Mouse (Mus musculus): ENCODE data around the gene Ska2. TPM values are rescaled to one million over a fixed set of nuclear protein-coding genes. Genes with fewer than 3 reads are reported as not detected.

Gene Ska2
- polyA plus RNA-seq, 1 experiment from 2014 or later, result 11.3 TPM

DNA sequence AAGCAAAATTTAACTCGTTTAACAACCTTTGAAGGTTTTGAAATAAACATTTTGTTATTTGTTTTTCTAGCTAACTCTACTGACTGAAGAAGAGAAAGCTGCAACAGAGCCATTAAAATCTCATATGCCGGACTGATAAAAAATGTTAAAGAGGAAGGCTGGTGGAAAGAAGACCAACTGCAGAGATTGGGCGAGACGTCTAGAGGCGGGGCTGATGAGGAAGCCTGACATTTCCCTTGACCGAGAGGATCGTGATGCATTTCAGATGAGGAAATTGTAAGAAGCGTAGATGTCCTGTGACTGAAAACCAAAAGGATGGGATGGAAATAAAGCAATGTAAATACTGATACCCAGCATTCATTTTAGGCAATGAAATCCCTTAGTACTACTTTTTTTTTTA is 12.8 kb downstream of the Ska2 start:
- H3K27me3 ChIP-seq (replicated peaks; ENCODE audit: control insufficient read depth, insufficient read depth, low read length), result no peaks in the 10 kb centered on the region
- no peak overlapping the region for H3K4me3 ChIP-seq (ENCODE audit: low read depth, low read length)
- peaks cover 19% of the 10 kb centered on the region for H3K36me3 ChIP-seq (ENCODE audit: control insufficient read depth, insufficient read depth)
- H3K27ac ChIP-seq (ENCODE audit: low read depth, low read length), result no peak overlapping the region; the same call in 1 of the 2 replicates
- no peaks in the 10 kb centered on the region for H3K9me3 ChIP-seq (ENCODE audit: control insufficient read depth)
- TF ChIP-seq CTCF (IDR thresholded peaks at IDR 0.05; ENCODE audit: low read depth), result no peak
- ATAC-seq, result no peak
- no peak overlapping the region for H3K9ac ChIP-seq (ENCODE audit: low read depth, low read length)
- WGBS, result 79% methylated on average over 8 of the region's 8 CpGs
- H3K4me2 ChIP-seq (replicated peaks; ENCODE audit: low read depth), result no peak overlapping the region
- no peaks in the 10 kb centered on the region for H3K4me1 ChIP-seq (replicated peaks; ENCODE audit: control insufficient read depth, insufficient read depth, low read length)

DNA sequence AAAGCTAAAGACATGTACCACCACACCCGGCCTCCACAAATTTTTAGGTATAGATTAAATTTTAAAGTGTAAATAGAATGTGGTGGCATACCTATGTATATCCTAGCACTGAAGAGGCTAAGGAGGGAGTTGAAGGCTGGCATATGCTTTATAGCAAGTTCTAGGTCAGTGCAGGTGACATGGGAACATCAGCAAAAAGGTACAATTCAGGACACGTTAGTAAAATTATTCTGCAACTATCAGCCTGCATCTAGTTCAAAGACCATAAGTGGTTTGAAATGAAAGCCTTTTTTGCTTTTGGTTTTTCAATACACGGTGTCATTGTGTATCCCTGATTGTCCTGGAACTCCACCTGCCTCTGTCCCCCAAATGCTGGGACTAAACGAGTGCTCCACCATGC is 16.5 kb downstream of the Ska2 start:
- no peaks in the 10 kb centered on the region for H3K27me3 ChIP-seq (replicated peaks; ENCODE audit: control insufficient read depth, insufficient read depth, low read length)
- H3K4me3 ChIP-seq (ENCODE audit: low read depth, low read length), result no peak overlapping the region
- H3K9me3 ChIP-seq (ENCODE audit: control insufficient read depth), result no peaks in the 10 kb centered on the region
- H3K36me3 ChIP-seq (ENCODE audit: control insufficient read depth, insufficient read depth), result peaks cover 19% of the 10 kb centered on the region
- no peak for TF ChIP-seq CTCF (IDR thresholded peaks at IDR 0.05; ENCODE audit: low read depth)
- no peak overlapping the region for H3K27ac ChIP-seq (ENCODE audit: low read depth, low read length)
- 45% methylated on average over 4 of the region's 4 CpGs for WGBS
- ATAC-seq, result no peak
- no peak overlapping the region for H3K9ac ChIP-seq (ENCODE audit: low read depth, low read length)
- H3K4me2 ChIP-seq (replicated peaks; ENCODE audit: low read depth), result 0 out of 2 replicates have a peak overlapping the region, but pooled peaks have one; percentile 86
- H3K4me1 ChIP-seq (replicated peaks; ENCODE audit: control insufficient read depth, insufficient read depth, low read length), result no peaks in the 10 kb centered on the region

DNA sequence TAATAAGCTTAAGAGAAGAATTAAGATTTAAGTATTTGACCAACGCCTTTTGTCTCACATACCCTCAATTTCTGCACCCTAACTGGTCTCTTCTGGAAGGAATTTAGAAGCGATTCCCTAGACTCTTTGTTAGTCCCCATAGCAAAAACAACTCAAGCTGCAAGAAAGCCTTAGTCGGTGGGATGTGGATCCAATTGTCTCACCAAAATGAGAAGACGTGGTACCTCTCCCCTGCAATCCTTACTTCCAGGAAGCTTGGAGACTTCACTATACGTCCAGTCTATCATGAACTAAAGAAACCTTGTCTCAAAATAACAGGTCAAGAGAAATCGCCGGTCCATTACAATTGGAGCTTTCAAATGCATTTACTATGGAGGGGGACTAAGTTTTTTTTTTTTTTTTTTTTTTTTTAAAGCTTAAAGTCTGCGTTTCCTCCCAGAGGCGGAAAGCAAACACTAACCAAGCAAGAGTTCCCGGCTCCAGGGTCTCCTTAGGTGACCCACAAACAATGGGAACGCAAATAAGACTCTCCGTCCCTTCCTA is 17.3 kb downstream of the Ska2 start:
- Histone ChIP-seq H3K4me2 (replicated peaks; ENCODE audit: low read depth) (peak overlapping the region; percentile 86), H3K27me3 (replicated peaks; ENCODE audit: control insufficient read depth, insufficient read depth, low read length) (no peaks in the 10 kb centered on the region), H3K4me1 (replicated peaks; ENCODE audit: control insufficient read depth, insufficient read depth, low read length) (no peaks in the 10 kb centered on the region), H3K36me3 (ENCODE audit: control insufficient read depth, insufficient read depth) (peaks cover 19% of the 10 kb centered on the region), H3K9ac (ENCODE audit: low read depth, low read length) (peak overlapping the region; percentile 72), H3K27ac (ENCODE audit: low read depth, low read length) (peak overlapping the region; percentile 62; the same call in 1 of the 2 replicates), H3K4me3 (ENCODE audit: low read depth, low read length) (peak overlapping the region; percentile 96), H3K9me3 (ENCODE audit: control insufficient read depth) (no peaks in the 10 kb centered on the region)
- TF ChIP-seq CTCF (IDR thresholded peaks at IDR 0.05; ENCODE audit: low read depth), result no peak
- no peak for ATAC-seq
- 2% methylated on average over 12 of the region's 12 CpGs for WGBS

DNA sequence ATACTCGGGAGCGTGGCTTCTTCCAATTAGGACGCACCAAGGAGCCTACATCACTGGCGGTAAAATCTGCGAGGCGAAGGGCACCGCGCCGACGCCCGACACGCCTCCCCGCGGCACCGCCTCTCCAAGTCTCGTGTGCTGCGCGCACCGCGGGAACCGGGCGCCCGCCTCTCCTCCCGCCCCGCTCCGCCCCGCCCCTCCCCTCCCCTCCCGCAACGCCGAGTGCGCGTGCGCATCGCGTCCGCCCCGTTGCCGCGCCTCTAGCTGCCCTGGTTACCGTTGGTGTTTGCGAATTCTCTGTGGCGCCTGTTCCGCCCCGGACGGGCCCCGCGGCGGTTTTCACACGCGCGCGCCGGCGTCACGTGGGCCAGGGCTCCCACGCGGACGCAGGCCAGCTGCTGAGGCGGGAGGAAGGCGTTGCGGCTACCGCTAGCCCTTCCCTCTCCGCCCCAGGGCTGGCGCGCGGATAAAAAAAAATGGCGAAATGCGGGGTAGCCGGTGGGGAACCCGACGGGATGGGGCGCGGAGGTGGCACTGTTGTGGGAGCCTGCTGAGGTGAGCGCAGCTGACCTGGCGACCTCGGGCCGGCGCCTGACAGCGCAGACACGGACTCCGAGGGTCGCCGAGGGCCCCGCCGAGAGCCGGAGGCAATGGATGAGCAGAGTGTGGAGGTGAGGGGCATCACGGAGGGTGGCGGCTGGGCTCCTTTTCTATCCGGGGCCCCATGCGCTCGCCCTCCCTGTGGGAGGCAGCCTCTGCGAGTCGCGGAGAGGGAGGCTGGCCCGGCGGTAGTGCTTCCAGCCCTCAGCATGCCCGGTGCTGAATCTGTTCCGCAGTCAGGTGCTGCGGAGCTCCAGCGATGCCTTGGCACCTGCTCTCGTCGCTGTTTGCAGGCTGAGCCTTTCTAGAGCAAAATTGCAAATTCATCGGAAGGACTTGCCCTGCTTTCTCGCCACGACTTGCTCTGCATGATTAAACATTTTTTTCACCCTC is 18.1 kb downstream of the Ska2 start, which contains the start of gene Trim37:
Gene Trim37, plus strand, starts transcription at position 254 of the 993 bp plus-strand sequence.
- TF ChIP-seq CTCF (IDR thresholded peaks at IDR 0.05; ENCODE audit: low read depth), result 0 out of 2 replicates have a peak, but pooled peaks have one; percentile 4
- no peaks in the 10 kb centered on the region for H3K9me3 ChIP-seq (ENCODE audit: control insufficient read depth)
- peak within 1 kb of the TSS; percentile 96 for H3K4me3 ChIP-seq (ENCODE audit: low read depth, low read length)
- ATAC-seq, result peak; percentile 97
- under 1% methylated on average over 102 of the region's 105 CpGs for WGBS
- H3K27ac ChIP-seq (ENCODE audit: low read depth, low read length), result peak within 1 kb of the TSS; percentile 62
- H3K36me3 ChIP-seq (ENCODE audit: control insufficient read depth, insufficient read depth), result peaks cover 19% of the 10 kb centered on the region
- H3K4me2 ChIP-seq (replicated peaks; ENCODE audit: low read depth), result peak within 1 kb of the TSS; percentile 86
- peak within 1 kb of the TSS; percentile 72 for H3K9ac ChIP-seq (ENCODE audit: low read depth, low read length)
- H3K4me1 ChIP-seq (replicated peaks; ENCODE audit: control insufficient read depth, insufficient read depth, low read length), result no peaks in the 10 kb centered on the region
- H3K27me3 ChIP-seq (replicated peaks; ENCODE audit: control insufficient read depth, insufficient read depth, low read length), result no peaks in the 10 kb centered on the region

DNA sequence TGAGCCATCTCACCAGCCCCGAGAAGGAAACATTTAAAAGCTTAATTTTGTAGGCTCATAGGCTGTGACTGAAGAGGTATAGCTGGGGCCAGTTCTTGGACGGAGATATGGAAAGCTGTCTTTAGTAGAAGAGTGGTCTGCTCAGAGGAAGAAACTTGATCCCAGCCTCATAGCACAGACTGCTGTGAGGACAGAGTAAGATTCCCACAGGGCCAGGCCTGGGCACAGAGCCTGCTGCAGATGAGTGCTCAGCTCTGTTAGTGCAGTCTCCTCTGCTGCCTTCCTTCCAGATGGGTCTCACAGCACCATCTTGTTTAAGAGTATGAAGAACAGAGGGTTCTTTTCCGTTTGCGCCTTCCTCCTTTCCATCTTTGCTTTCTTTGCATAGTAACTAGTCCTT is 27.2 kb downstream of the Ska2 start:
- no peak for TF ChIP-seq CTCF (IDR thresholded peaks at IDR 0.05; ENCODE audit: low read depth)
- no peak overlapping the region for H3K4me3 ChIP-seq (ENCODE audit: low read depth, low read length)
- WGBS, result 89% methylated on average over 4 of the region's 4 CpGs
- H3K4me1 ChIP-seq (replicated peaks; ENCODE audit: control insufficient read depth, insufficient read depth, low read length), result no peaks in the 10 kb centered on the region
- H3K4me2 ChIP-seq (replicated peaks; ENCODE audit: low read depth), result no peak overlapping the region
- ATAC-seq, result no peak
- H3K36me3 ChIP-seq (ENCODE audit: control insufficient read depth, insufficient read depth), result peaks cover 6% of the 10 kb centered on the region
- H3K27ac ChIP-seq (ENCODE audit: low read depth, low read length), result no peak overlapping the region
- no peaks in the 10 kb centered on the region for H3K27me3 ChIP-seq (replicated peaks; ENCODE audit: control insufficient read depth, insufficient read depth, low read length)
- no peaks in the 10 kb centered on the region for H3K9me3 ChIP-seq (ENCODE audit: control insufficient read depth)
- no peak overlapping the region for H3K9ac ChIP-seq (ENCODE audit: low read depth, low read length)

DNA sequence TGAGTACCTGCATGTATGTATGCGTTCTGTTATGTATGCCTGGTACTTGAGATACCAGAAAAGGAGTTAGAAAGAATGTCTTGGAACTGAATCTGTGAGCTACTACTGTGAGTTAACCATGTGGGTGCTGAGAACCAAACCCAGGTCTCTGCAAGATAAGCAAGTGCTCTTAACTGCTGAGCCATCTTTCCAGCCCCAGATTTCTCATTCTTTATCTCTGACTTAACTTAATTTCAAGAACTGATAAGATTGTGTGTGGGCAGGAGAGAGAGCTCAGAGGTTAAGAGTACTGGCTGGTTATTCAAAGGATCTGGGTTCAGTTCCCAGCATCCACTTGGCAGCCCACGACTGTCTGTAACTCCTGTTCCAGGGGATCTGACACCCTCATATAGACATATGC is 49.0 kb downstream of the Ska2 start:
- no peak overlapping the region for H3K4me2 ChIP-seq (replicated peaks; ENCODE audit: low read depth)
- H3K36me3 ChIP-seq (ENCODE audit: control insufficient read depth, insufficient read depth), result no peaks in the 10 kb centered on the region; the same call in 1 of the 2 replicates
- no peak overlapping the region for H3K4me3 ChIP-seq (ENCODE audit: low read depth, low read length)
- no peak for ATAC-seq
- H3K27me3 ChIP-seq (replicated peaks; ENCODE audit: control insufficient read depth, insufficient read depth, low read length), result no peaks in the 10 kb centered on the region
- no peaks in the 10 kb centered on the region for H3K4me1 ChIP-seq (replicated peaks; ENCODE audit: control insufficient read depth, insufficient read depth, low read length)
- no peaks in the 10 kb centered on the region for H3K9me3 ChIP-seq (ENCODE audit: control insufficient read depth)
- 89% methylated on average over 2 of the region's 2 CpGs for WGBS
- H3K27ac ChIP-seq (ENCODE audit: low read depth, low read length), result no peak overlapping the region
- no peak for TF ChIP-seq CTCF (IDR thresholded peaks at IDR 0.05; ENCODE audit: low read depth)
- H3K9ac ChIP-seq (ENCODE audit: low read depth, low read length), result no peak overlapping the region

Data from intestine, postnatal 0 days (tissue).